Mouse (Mus musculus): ENCODE data around the gene Cyp4f37.
"Not testable (repeated sequence)": the region's sequence is repeated elsewhere in the genome, so short reads cannot be mapped to it uniquely, and the experiment has no call there.

DNA sequence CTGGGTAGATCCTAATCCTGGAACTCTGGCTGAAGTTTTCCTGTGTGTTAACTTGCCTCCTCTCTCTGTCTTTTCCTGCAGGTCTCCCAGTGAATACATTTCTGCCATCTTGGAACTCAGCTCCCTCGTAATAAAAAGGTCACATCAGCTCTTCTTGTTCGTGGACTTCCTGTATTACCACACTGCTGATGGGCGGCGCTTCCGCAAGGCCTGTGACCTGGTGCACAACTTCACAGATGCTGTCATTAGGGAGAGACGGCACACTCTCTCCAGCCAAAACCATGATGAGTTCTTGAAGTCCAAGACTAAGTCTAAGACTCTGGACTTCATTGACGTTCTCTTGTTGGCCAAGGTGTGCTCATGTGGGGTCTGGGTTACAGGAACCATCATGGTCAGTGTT lies 8.6 kb downstream of the Cyp4f37 start:
- not testable (repeated sequence) for TF ChIP-seq CTCF (IDR thresholded peaks at IDR 0.05; ENCODE audit: low read depth, low read length); POLR2AphosphoS5 (IDR thresholded peaks at IDR 0.05; ENCODE audit: insufficient replicate concordance, low read depth, low read length); GATA1 (IDR thresholded peaks at IDR 0.05; ENCODE audit: borderline replicate concordance, low read length); GATA2 (IDR thresholded peaks at IDR 0.05; ENCODE audit: borderline replicate concordance, low read depth, low read length)

Measured in G1E (cell line).